Mouse (Mus musculus) kidney, embryonic 15.5 days (tissue): ENCODE measurements around the gene Lrfn4. TPM values are rescaled to one million over a fixed set of nuclear protein-coding genes. Genes with fewer than 3 reads are reported as not detected.
A peak's percentile ranks its signal among the peaks of the same experiment; 100 is the strongest.
"Not testable (repeated sequence)": the region's sequence is repeated elsewhere in the genome, so short reads cannot be mapped to it uniquely, and the experiment has no call there.

Experiments
- ATAC-seq: fragments of 200-750 bp; cut with Nextera tagmentation; replicated peaks from 2 replicates; pipeline ENCODE4 v1.8.0; 2017; ENCODE audit warnings: moderate TSS enrichment; ENCODE audit not compliant: low FRiP score
- H3K27ac ChIP-seq: fragments of 300-500 bp; sonication (generic); 2 replicates; pipeline ENCODE4 v1.5.1; 2015; ENCODE audit warnings: mild to moderate bottlenecking, inconsistent platforms
- H3K27me3 ChIP-seq: fragments of 300-500 bp; sonication (generic); 2 replicates; pipeline ENCODE4 v1.6.1; 2015; ENCODE audit warnings: inconsistent platforms
- H3K36me3 ChIP-seq: fragments of 300-500 bp; sonication (generic); 2 replicates; pipeline ENCODE4 v1.6.1; 2015; ENCODE audit warnings: inconsistent platforms
- H3K4me1 ChIP-seq: fragments of 300-500 bp; sonication (generic); 2 replicates; pipeline ENCODE4 v1.6.1; 2015; ENCODE audit warnings: inconsistent platforms
- H3K4me2 ChIP-seq: fragments of 300-500 bp; sonication (generic); 2 replicates; pipeline ENCODE4 v1.6.1; 2015; ENCODE audit warnings: moderate library complexity, mild to moderate bottlenecking, inconsistent platforms
- H3K4me3 ChIP-seq: fragments of 300-500 bp; sonication (generic); replicated peaks from 2 replicates; pipeline ENCODE4 v1.5.1; 2015; ENCODE audit warnings: mild to moderate bottlenecking, inconsistent platforms
- H3K9ac ChIP-seq: fragments of 300-500 bp; sonication (generic); 2 replicates; pipeline ENCODE4 v1.6.1; 2015; ENCODE audit warnings: mild to moderate bottlenecking, inconsistent platforms
- H3K9me3 ChIP-seq: fragments of 300-500 bp; sonication (generic); replicated peaks from 2 replicates; pipeline ENCODE4 v1.6.1; 2016; ENCODE audit warnings: inconsistent platforms
- WGBS: fragments of 180-500 bp; shearing (Covaris S2); methylation state at CpG from one replicate; pipeline ENCODE4 v1.1.7; 2015; ENCODE audit warnings: mixed read lengths; 5-methylcytosine and 5-hydroxymethylcytosine counted together
- polyA plus RNA-seq: library from polyadenylated mRNA; unstranded; fragments of >200 nt; fragmentation: Nextera tagmentation; extraction: Ambion mirVana; gene quantifications from 2 replicates; pipeline ENCODE4 v1.2.1, GENCODE M21; 2015

Gene Lrfn4
- polyA plus RNA-seq, 1 experiment from 2014 or later, result 7.7 TPM

DNA sequence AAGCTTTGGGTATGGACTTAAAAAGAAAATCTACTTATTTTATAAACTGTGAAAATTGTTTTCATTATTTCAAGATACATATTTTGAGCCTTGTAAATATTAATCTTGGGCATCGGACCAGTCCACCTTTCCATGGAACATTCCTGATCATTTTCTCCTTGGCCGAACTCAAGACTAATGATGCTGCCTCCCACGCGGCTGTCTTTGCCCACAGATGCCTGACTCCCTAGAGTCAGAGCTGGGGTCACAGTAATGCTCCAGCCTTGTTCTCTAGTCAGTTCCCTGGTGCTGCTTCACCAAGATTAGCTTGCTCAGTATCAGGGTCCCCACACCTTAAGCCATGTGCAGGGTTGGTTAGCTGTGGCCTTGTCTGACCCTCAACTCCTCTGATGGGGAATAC is 9.8 kb downstream of the Lrfn4 start:
- Histone ChIP-seq H3K9me3 (no peaks in the 10 kb centered on the region), H3K4me3 (no peak overlapping the region), H3K4me1 (peaks cover 32% of the 10 kb centered on the region), H3K4me2 (no peak overlapping the region), H3K36me3 (no peaks in the 10 kb centered on the region), H3K9ac (peak overlapping the region; percentile 14; the same call in 1 of the 2 replicates), H3K27ac (0 out of 2 replicates have a peak overlapping the region, but pooled peaks have one; percentile 18), H3K27me3 (no peaks in the 10 kb centered on the region)
- 48% methylated on average over 4 of the region's 4 CpGs for WGBS
- ATAC-seq, result no peak

DNA sequence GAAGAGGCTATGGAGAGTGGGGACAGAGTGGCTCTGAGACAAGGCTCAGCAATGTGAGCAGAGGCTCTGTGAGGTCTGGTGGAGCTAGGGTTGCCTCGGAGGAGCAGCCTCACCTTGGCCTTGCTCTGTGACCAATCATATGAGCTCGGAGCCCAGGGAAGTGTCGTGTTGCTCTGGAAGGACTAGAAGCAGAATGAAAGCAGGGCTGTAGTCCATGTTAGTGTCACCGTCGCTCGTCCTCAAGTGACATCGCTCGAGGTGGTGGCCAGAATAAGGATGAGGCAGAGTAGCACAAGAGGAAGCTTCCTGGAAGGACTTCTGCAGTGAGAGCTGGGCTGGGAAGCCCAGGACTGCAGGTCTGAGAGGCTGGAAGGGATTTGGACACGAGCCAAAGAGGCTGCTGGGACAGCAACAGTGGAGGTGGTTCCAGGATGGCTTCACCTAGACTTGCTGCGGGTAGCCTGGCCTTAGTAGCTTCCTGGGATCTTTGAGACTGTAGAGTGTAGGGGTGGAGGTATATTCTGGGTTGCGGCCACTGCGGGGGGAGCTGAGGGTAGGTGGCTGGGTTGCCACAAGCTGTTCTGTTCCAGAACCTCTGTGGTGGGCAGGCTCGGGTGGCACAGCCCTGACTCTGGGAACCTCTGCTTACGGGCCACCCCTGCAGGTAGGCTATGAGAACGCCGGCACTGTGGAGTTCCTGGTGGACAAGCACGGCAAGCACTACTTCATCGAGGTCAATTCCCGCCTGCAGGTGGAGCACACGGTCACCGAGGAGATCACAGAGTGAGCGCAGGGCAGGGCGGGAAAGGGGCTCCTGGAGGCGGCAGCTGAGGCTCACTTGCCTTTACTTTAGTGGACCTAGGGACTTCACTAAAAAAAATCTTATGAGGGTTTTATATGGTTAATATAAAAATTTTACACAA is 11.4 kb downstream of the Lrfn4 start:
- no peak overlapping the region for H3K9ac ChIP-seq
- 37% methylated on average over 24 of the region's 24 CpGs for WGBS

DNA sequence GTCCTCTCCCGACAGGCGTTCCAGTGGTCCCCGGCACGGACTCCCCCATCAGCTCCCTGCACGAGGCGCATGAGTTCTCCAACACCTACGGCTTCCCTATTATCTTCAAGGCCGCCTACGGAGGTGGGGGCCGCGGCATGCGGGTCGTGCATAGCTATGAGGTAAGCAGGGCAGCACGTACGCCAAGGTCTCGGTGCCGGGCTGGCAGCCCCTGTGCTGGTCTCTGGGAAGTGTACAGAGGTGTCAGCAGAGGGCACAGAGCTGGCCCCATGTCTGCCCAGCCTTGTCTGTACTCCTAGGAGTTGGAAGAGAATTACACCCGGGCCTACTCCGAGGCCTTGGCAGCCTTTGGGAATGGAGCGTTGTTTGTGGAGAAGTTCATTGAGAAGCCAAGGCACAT is 13.0 kb downstream of the Lrfn4 start:
- Histone ChIP-seq H3K36me3 (no peaks in the 10 kb centered on the region), H3K9ac (no peak overlapping the region), H3K27ac (no peak overlapping the region), H3K4me2 (no peak overlapping the region), H3K27me3 (no peaks in the 10 kb centered on the region), H3K4me1 (peaks cover 25% of the 10 kb centered on the region), H3K9me3 (no peaks in the 10 kb centered on the region), H3K4me3 (no peak overlapping the region)
- 89% methylated on average over 20 of the region's 20 CpGs for whole genome bisulfite sequencing
- ATAC-seq, result no peak

More for the DNA sequence above, 11.4 kb downstream of the Lrfn4 start:
- peak overlapping the region; percentile 9; the same call in 1 of the 2 replicates for H3K4me2 ChIP-seq
- no peak overlapping the region for H3K27ac ChIP-seq
- no peak overlapping the region for H3K4me3 ChIP-seq
- ATAC-seq, result peak; percentile 83
- H3K4me1 ChIP-seq, result peaks cover 25% of the 10 kb centered on the region
- H3K36me3 ChIP-seq, result no peaks in the 10 kb centered on the region
- H3K27me3 ChIP-seq, result no peaks in the 10 kb centered on the region
- H3K9me3 ChIP-seq, result no peaks in the 10 kb centered on the region

DNA sequence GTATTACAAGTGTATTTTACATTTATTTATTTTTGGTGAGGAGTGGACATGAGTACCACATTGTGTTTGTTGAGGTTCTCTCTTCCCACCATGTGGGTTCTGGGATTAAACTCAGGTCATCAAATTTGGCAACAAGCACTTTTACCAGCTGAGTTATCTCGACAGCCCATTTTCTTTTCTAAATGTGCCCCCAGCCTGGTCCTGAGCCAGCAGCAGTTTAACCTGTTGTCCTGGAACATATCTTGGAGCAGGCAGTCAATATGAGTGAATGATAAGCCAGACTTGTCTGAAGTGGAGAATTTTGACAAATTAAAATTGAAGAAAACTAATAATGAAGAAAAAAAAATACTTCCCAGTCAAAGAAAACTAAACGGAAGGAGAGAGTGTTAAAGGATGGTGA is 19.4 kb downstream of the Lrfn4 start:
- H3K36me3 ChIP-seq, result no peaks in the 10 kb centered on the region
- ATAC-seq, result no peak
- no peak overlapping the region for H3K27ac ChIP-seq
- no peak overlapping the region for H3K4me3 ChIP-seq
- 89% methylated on average over 2 of the region's 2 CpGs for WGBS
- H3K9ac ChIP-seq, result no peak overlapping the region
- H3K4me1 ChIP-seq, result peaks cover 8% of the 10 kb centered on the region
- H3K4me2 ChIP-seq, result no peak overlapping the region
- H3K27me3 ChIP-seq, result no peaks in the 10 kb centered on the region
- H3K9me3 ChIP-seq, result no peaks in the 10 kb centered on the region

DNA sequence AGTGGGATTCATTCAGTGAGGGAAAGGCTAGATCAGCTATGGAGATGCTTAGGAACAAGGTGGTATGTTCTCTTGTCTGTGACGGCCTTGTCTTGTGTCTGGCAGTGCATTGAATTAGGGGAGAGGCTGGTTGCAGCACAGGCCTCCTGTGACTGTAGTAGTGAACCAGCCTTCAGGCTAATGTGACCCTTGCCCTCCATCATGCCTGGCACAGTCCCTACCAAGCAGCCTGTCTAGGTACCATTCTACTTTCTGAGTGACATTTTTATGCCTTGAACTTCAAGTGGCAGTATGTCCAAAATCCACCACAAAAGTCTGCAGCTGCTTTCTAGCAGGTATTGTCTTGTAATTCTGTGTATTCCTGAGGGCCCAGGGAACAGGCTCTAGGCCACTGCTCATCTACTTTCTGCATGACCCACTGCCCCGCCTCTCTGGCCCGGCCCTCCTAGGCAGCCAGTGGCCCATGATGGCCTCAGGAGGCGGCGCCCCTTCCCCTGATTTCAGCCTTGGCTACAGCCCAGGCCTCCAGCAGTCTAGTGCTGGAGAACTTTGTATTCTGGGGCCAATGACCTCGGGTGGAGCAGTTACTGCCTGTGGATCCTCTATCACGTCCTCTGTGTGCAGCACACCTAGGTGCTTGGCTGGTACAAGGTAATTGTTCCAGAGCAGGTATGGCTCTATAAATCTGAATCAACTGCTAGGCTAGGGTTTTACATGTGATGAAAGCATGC is 21.5 kb downstream of the Lrfn4 start:
- Histone ChIP-seq H3K4me3 (no peak overlapping the region), H3K9ac (no peak overlapping the region), H3K9me3 (no peaks in the 10 kb centered on the region), H3K36me3 (no peaks in the 10 kb centered on the region), H3K27ac (no peak overlapping the region), H3K4me2 (no peak overlapping the region), H3K27me3 (no peaks in the 10 kb centered on the region), H3K4me1 (peaks cover 11% of the 10 kb centered on the region)
- ATAC-seq, result no peak
- 36% methylated on average over 7 of the region's 7 CpGs for WGBS

DNA sequence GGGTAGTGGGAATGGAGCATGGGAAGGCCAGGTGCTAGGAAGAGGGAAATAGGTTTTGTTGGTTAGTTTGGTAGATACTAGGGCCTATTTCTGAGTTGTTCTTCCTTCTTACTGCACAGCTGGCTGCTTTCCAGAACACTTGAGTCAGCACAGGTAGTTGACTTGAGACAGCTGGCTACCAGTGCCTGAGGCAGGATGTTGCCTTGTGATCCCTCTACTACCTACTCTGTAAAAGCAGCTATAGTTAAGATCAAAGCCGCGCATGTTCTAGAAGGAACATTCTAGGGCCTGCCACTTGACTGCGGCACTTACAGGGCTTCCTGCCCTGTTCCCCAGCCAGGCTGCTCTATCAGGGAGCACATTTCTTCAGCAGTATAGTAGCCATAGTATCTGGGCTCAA is 25.4 kb downstream of the Lrfn4 start:
- Histone ChIP-seq H3K4me3 (no peak overlapping the region), H3K27me3 (no peaks in the 10 kb centered on the region), H3K4me2 (no peak overlapping the region), H3K36me3 (no peaks in the 10 kb centered on the region), H3K9ac (no peak overlapping the region), H3K9me3 (no peaks in the 10 kb centered on the region), H3K27ac (no peak overlapping the region), H3K4me1 (peaks cover 11% of the 10 kb centered on the region)
- 73% methylated on average over 3 of the region's 3 CpGs for WGBS
- ATAC-seq, result no peak

DNA sequence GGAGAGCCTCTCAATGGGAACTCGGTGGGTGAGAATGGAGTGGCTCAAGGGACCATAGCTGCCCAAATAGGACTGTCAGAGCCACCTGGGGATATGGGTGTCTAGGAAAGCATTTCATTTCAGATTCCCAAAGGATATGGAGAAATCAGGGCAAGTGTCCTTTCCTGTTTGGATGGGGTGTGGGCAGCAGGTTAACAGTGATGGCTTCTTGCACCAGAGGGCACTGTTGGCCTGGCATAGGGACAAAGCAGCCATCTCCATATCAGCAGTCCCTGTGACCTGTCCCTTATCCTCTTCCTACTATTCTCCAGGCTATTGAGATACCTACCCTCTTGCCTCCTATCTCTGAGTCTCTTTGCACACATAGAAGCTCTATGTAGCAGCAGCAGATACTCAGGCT is 26.4 kb downstream of the Lrfn4 start:
- Histone ChIP-seq H3K36me3 (no peaks in the 10 kb centered on the region), H3K27me3 (no peaks in the 10 kb centered on the region), H3K27ac (no peak overlapping the region), H3K4me2 (no peak overlapping the region), H3K9me3 (no peaks in the 10 kb centered on the region), H3K9ac (no peak overlapping the region), H3K4me1 (peaks cover 8% of the 10 kb centered on the region), H3K4me3 (no peak overlapping the region)
- ATAC-seq, result no peak
- WGBS, result 76% methylated on average over 1 of the region's 1 CpGs

DNA sequence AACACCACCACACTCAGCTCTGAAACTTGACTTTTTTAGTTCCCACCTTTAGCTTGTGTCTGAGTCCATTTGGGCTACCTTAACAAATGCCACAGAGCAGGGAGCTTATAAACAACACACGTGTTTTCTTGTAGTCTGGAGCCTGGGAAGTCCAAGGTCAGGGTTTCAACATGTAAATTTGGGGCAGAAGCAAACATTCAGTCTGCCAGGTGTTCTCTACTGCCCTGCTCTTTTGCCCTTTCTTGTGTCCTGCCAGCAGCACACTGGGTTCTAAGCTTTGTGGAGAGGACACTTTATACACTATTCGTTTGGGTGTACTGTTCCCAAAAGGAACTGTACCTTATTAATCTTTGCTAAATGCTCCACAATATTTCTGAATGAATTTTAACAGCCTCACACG is 27.0 kb downstream of the Lrfn4 start:
- H3K4me2 ChIP-seq, result no peak overlapping the region
- no peak overlapping the region for H3K4me3 ChIP-seq
- no peak for ATAC-seq
- H3K36me3 ChIP-seq, result no peaks in the 10 kb centered on the region
- no peak overlapping the region for H3K9ac ChIP-seq
- H3K9me3 ChIP-seq, result no peaks in the 10 kb centered on the region
- H3K27ac ChIP-seq, result no peak overlapping the region
- peaks cover 2% of the 10 kb centered on the region; the same call in 1 of the 2 replicates for H3K4me1 ChIP-seq
- no peaks in the 10 kb centered on the region for H3K27me3 ChIP-seq
- 71% methylated on average over 3 of the region's 3 CpGs for WGBS

DNA sequence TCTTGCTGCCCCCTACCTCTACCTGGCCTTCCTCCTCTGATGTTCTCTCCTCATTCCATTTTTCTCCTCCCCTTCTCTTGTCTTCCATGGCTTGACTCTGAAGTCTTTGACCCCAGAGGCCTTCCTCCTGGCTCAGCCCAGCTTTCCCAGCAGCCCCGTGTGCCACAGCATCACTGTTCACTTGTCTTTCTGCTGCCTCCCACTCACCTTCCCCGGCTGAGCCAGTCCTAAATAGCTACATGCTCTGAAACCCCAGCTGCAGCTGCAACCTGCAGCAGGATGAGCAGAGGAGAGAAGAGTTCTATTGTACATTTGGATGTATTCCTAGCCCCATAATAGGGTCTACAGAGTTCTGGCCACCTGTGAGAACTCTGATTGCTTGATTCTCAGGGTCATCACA is 28.0 kb downstream of the Lrfn4 start:
- H3K4me2 ChIP-seq, result no peak overlapping the region
- no peak for ATAC-seq
- no peaks in the 10 kb centered on the region for H3K9me3 ChIP-seq
- WGBS, result 40% methylated on average over 2 of the region's 2 CpGs
- no peak overlapping the region for H3K9ac ChIP-seq
- peaks cover 2% of the 10 kb centered on the region; the same call in 1 of the 2 replicates for H3K4me1 ChIP-seq
- no peaks in the 10 kb centered on the region for H3K27me3 ChIP-seq
- no peak overlapping the region for H3K4me3 ChIP-seq
- H3K36me3 ChIP-seq, result no peaks in the 10 kb centered on the region
- H3K27ac ChIP-seq, result no peak overlapping the region

DNA sequence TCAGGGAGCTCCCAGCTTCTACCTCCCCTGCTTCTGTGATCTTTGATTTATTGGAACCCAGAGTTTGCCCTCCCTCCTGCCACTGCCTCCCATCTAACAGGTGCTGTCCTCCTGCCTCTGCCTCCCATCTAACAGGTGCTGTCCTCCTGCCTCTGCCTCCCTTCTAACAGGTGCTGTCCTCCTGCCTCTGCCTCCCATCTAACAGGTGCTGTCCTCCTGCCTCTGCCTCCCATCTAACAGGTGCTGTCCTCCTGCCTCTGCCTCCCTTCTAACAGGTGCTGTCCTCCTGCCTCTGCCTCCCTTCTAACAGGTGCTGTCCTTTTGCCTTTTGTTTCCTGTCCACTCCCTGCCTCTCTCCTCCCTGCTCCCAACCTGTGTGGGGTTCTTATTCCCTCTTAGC is 28.7 kb downstream of the Lrfn4 start:
- H3K27me3 ChIP-seq, H3K4me1 ChIP-seq, H3K9me3 ChIP-seq, H3K9ac ChIP-seq, H3K4me3 ChIP-seq, H3K36me3 ChIP-seq, H3K27ac ChIP-seq, ATAC-seq, H3K4me2 ChIP-seq: not testable (repeated sequence)

DNA sequence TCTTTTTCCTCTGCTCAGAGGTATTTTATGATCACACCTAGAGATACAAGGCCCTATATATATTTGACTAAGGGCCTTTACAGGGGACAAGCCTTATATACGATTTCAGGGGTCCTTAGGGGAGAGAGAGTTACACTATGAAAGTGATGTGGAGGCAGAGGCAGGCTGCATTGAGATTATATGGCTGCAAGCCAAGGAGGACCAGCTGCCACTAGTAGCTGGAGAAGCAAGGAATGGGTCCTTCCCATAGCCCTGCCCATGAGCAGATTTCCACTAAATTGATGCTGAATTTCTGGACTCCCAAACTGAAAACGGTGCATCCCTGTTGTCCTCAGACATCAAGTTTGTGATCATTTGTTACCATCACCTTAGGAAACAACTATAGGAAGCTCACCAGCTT is 31.6 kb downstream of the Lrfn4 start:
- 71% methylated on average over 2 of the region's 2 CpGs for WGBS
- Histone ChIP-seq H3K27ac (no peak overlapping the region), H3K4me2 (no peak overlapping the region), H3K4me3 (no peak overlapping the region), H3K9me3 (no peaks in the 10 kb centered on the region), H3K9ac (no peak overlapping the region), H3K4me1 (no peaks in the 10 kb centered on the region), H3K36me3 (no peaks in the 10 kb centered on the region), H3K27me3 (no peaks in the 10 kb centered on the region)
- no peak for ATAC-seq

DNA sequence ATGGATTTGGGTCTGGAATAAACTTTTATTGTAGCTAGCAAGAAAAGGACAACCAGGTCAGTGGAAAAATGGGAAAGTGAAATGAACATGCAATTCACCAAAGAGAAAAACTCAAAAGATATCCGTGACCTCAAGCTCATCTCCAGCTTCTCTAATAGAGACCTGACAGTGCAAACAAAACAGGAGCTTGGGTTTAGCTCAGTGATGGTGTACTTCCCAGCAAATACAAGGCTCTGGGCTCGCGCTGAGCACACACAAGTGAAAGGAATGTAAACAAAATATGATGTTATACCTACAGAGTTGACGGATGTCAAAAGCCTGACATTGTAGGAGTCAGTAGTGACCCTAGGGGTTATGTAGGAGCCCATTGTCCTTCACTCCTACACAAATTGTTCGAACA is 36.2 kb downstream of the Lrfn4 start:
- no peaks in the 10 kb centered on the region for H3K9me3 ChIP-seq
- no peak overlapping the region for H3K27ac ChIP-seq
- no peak overlapping the region for H3K4me3 ChIP-seq
- H3K4me2 ChIP-seq, result no peak overlapping the region
- no peak overlapping the region for H3K9ac ChIP-seq
- H3K36me3 ChIP-seq, result no peaks in the 10 kb centered on the region
- ATAC-seq, result no peak
- H3K27me3 ChIP-seq, result no peaks in the 10 kb centered on the region
- WGBS, result 83% methylated on average over 5 of the region's 5 CpGs
- H3K4me1 ChIP-seq, result no peaks in the 10 kb centered on the region
